Mouse (Mus musculus) stomach, embryonic 14.5 days (tissue): Measurements from ENCODE around the gene 9530068E07Rik. TPM values are rescaled to one million over a fixed set of nuclear protein-coding genes. Genes with fewer than 3 reads are reported as not detected.

Experiments
- ATAC-seq: fragments of 200-750 bp; cut with Nextera tagmentation; 2 replicates; pipeline ENCODE4 v1.8.0; 2017; ENCODE audit warnings: low read depth, moderate TSS enrichment; ENCODE audit not compliant: insufficient number of reproducible peaks, insufficient read depth, low FRiP score
- H3K27ac ChIP-seq: fragments of 300-500 bp; sonication (generic); 2 replicates; pipeline ENCODE4 v1.5.1; 2014; ENCODE audit warnings: mild to moderate bottlenecking, low read length, moderate library complexity, mixed read lengths
- H3K27me3 ChIP-seq: fragments of 300-500 bp; sonication (generic); 2 replicates; pipeline ENCODE4 v1.6.1; 2014; ENCODE audit warnings: low read length, control low read depth, mixed read lengths; ENCODE audit not compliant: control insufficient read depth, insufficient read depth
- H3K36me3 ChIP-seq: fragments of 300-500 bp; sonication (generic); 2 replicates; pipeline ENCODE4 v1.6.1; 2014; ENCODE audit warnings: mild to moderate bottlenecking, control low read depth, low read length, moderate library complexity, mixed read lengths; ENCODE audit not compliant: control insufficient read depth, insufficient read depth
- H3K4me1 ChIP-seq: fragments of 300-500 bp; sonication (generic); 2 replicates; pipeline ENCODE4 v1.6.1; 2014; ENCODE audit warnings: low read length, control low read depth, mixed read lengths; ENCODE audit not compliant: control insufficient read depth, insufficient read depth
- H3K4me2 ChIP-seq: fragments of 300-500 bp; sonication (generic); replicated peaks from 2 replicates; pipeline ENCODE4 v1.6.1; 2014; ENCODE audit warnings: low read depth, low read length, control low read depth
- H3K4me3 ChIP-seq: fragments of 300-500 bp; sonication (generic); 2 replicates; pipeline ENCODE4 v1.5.1; 2014; ENCODE audit warnings: low read depth, low read length, control low read depth
- H3K9ac ChIP-seq: fragments of 300-500 bp; sonication (generic); replicated peaks from 2 replicates; pipeline ENCODE4 v1.6.1; 2014; ENCODE audit warnings: low read depth, mild to moderate bottlenecking, control low read depth, low read length, moderate library complexity, mixed read lengths
- H3K9me3 ChIP-seq: fragments of 300-500 bp; sonication (generic); 2 replicates; pipeline ENCODE4 v1.6.1; 2016; ENCODE audit warnings: low read depth, low read length, control low read depth; ENCODE audit not compliant: control insufficient read depth
- WGBS: fragments of 180-500 bp; shearing (Covaris S2); extraction: QIAGEN DNeasy Blood & Tissue Kit; methylation state at CpG from one replicate; pipeline ENCODE4 v1.1.7; 2014; 5-methylcytosine and 5-hydroxymethylcytosine counted together
- polyA plus RNA-seq: library from polyadenylated mRNA; unstranded; fragments of >200 nt; fragmentation: Nextera tagmentation; extraction: Ambion mirVana; gene quantifications from 2 replicates; pipeline ENCODE4 v1.2.1, GENCODE M21; 2014

The 9530068E07Rik gene
- polyA plus RNA-seq, 1 experiment from 2014 or later = 212 TPM

GRCm38 (mm10) chr11:52397385-52397987, 1.3 kb downstream of the 9530068E07Rik start:
- 81% methylated on average over 4 of the region's 4 CpGs for WGBS
- Histone ChIP-seq H3K4me3 (peak overlapping the region; percentile 95), H3K4me1 (no peaks in the 10 kb centered on the region), H3K27me3 (no peaks in the 10 kb centered on the region), H3K9me3 (no peaks in the 10 kb centered on the region), H3K9ac (peak overlapping the region; percentile 97), H3K36me3 (peaks cover 3% of the 10 kb centered on the region; the same call in 1 of the 2 replicates), H3K4me2 (peak overlapping the region; percentile 59), H3K27ac (no peak overlapping the region; the same call in 1 of the 2 replicates)
- ATAC-seq = no peak

DNA sequence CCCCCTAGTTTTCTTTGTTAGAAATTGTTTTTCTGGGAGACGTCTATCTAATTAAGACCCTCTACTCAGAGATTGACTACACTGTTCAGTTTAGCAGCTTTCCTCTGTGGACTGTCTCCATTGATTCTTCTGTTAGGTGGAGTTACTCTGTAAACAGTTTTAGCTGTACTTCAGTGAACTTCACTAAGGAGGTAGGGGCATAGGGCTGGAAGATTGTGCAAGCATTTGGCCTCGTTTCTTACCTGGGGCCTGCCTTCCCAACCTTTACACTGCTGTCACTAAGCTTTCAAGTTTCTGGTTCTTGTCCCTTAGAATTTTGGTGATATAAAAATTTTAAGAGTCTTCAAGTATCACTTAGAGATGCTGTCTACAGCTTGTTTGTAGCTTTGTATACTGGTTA, 5.2 kb downstream of the 9530068E07Rik start:
- Histone ChIP-seq H3K4me3 (no peak overlapping the region), H3K36me3 (peaks cover 29% of the 10 kb centered on the region), H3K4me2 (no peak overlapping the region), H3K9me3 (no peaks in the 10 kb centered on the region), H3K4me1 (no peaks in the 10 kb centered on the region), H3K9ac (no peak overlapping the region), H3K27ac (no peak overlapping the region), H3K27me3 (no peaks in the 10 kb centered on the region)
- no peak for ATAC-seq
- 63% methylated on average over 2 of the region's 2 CpGs for WGBS

GRCm38 (mm10) chr11:52402566-52402965, 6.3 kb downstream of the 9530068E07Rik start:
- Histone ChIP-seq H3K9ac (no peak overlapping the region), H3K9me3 (no peaks in the 10 kb centered on the region), H3K27ac (no peak overlapping the region), H3K4me1 (no peaks in the 10 kb centered on the region), H3K36me3 (peaks cover 38% of the 10 kb centered on the region), H3K4me3 (no peak overlapping the region), H3K27me3 (no peaks in the 10 kb centered on the region), H3K4me2 (no peak overlapping the region)
- no peak for ATAC-seq
- WGBS = 69% methylated on average over 1 of the region's 1 CpGs

DNA sequence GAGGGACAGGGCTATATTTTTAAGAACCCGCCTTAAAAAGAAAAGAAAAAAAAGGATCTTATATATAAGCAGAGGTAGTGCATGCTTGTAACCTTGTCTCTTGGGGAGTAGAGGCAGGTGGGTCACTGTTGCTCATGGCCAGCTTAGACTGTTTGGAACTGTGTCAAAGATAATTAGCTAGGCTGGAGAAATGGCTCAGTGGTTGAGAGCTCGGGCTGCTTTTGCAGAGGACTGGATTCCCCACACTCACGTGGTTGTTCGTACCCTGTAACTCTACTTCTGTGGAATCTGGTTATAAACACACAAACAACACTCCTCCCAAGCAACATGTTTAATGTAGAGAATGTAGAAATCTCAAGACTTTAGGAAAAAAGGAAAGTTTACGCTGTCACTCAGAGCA, 8.0 kb downstream of the 9530068E07Rik start:
- WGBS = 94% methylated on average over 5 of the region's 5 CpGs
- Histone ChIP-seq H3K9ac (no peak overlapping the region), H3K9me3 (no peaks in the 10 kb centered on the region), H3K4me3 (no peak overlapping the region), H3K4me2 (no peak overlapping the region), H3K27ac (no peak overlapping the region), H3K36me3 (peaks cover 47% of the 10 kb centered on the region), H3K4me1 (no peaks in the 10 kb centered on the region), H3K27me3 (no peaks in the 10 kb centered on the region)
- ATAC-seq = no peak

DNA sequence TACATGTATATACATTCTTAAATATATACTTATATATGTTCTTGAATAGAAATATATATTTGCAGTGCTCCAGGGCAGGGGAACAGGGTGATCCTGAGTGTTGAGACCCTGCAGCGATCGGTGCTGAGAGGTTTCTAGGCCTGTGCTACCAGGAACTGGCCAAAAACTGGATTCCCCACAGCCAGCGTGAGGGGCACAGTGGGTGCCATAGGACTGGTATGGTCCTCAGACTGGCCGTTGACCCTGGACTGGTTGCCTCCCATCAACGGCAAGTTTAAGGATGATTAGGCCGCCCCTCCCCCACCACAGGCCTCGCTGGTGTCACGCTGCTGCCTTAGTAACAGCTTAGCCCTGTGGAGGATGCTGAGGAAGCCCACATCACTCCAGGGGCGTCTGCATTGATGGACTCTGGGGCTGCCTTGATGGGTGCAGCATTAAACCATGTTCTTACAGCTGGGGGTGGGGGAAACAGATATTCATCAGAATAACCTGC, 9.0 kb downstream of the 9530068E07Rik start:
- H3K4me1 ChIP-seq = no peaks in the 10 kb centered on the region
- H3K4me2 ChIP-seq = no peak overlapping the region
- H3K9me3 ChIP-seq = no peaks in the 10 kb centered on the region
- WGBS = 82% methylated on average over 9 of the region's 9 CpGs
- no peak overlapping the region for H3K4me3 ChIP-seq
- H3K9ac ChIP-seq = no peak overlapping the region
- peaks cover 49% of the 10 kb centered on the region for H3K36me3 ChIP-seq
- H3K27ac ChIP-seq = no peak overlapping the region
- H3K27me3 ChIP-seq = no peaks in the 10 kb centered on the region
- ATAC-seq = no peak

GRCm38 (mm10) chr11:52409316-52409715, 13.1 kb downstream of the 9530068E07Rik start:
- 60% methylated on average over 5 of the region's 5 CpGs for WGBS
- ATAC-seq = no peak
- no peaks in the 10 kb centered on the region for H3K27me3 ChIP-seq

GRCm38 (mm10) chr11:52418358-52418757, 22.1 kb downstream of the 9530068E07Rik start:
- Histone ChIP-seq H3K27me3 (no peaks in the 10 kb centered on the region), H3K4me2 (no peak overlapping the region), H3K4me1 (no peaks in the 10 kb centered on the region), H3K27ac (no peak overlapping the region), H3K9me3 (no peaks in the 10 kb centered on the region), H3K36me3 (no peaks in the 10 kb centered on the region), H3K9ac (no peak overlapping the region), H3K4me3 (no peak overlapping the region)
- ATAC-seq = no peak
- 69% methylated on average over 5 of the region's 5 CpGs for WGBS

More at GRCm38 (mm10) chr11:52409316-52409715, 13.1 kb downstream of the 9530068E07Rik start:
- H3K9me3 ChIP-seq = no peaks in the 10 kb centered on the region
- no peaks in the 10 kb centered on the region for H3K4me1 ChIP-seq
- no peak overlapping the region; the same call in 1 of the 2 replicates for H3K27ac ChIP-seq
- no peak overlapping the region for H3K4me2 ChIP-seq
- peaks cover 36% of the 10 kb centered on the region for H3K36me3 ChIP-seq
- H3K9ac ChIP-seq = no peak overlapping the region
- H3K4me3 ChIP-seq = no peak overlapping the region

GRCm38 (mm10) chr11:52419246-52419645, 23.0 kb downstream of the 9530068E07Rik start:
- H3K4me3 ChIP-seq = no peak overlapping the region
- H3K36me3 ChIP-seq = no peaks in the 10 kb centered on the region
- H3K9me3 ChIP-seq = no peaks in the 10 kb centered on the region
- H3K4me1 ChIP-seq = no peaks in the 10 kb centered on the region
- no peak overlapping the region for H3K4me2 ChIP-seq
- no peak overlapping the region for H3K27ac ChIP-seq
- H3K27me3 ChIP-seq = no peaks in the 10 kb centered on the region
- 47% methylated on average over 5 of the region's 5 CpGs for WGBS
- no peak for ATAC-seq
- no peak overlapping the region for H3K9ac ChIP-seq

GRCm38 (mm10) chr11:52419861-52420260, 23.6 kb downstream of the 9530068E07Rik start:
- no peak for ATAC-seq
- Histone ChIP-seq H3K27ac (no peak overlapping the region), H3K4me2 (no peak overlapping the region)

More at GRCm38 (mm10) chr11:52419861-52420260, 23.6 kb downstream of the 9530068E07Rik start:
- H3K4me1 ChIP-seq = no peaks in the 10 kb centered on the region
- H3K4me3 ChIP-seq = no peak overlapping the region
- 79% methylated on average over 7 of the region's 7 CpGs for WGBS
- no peak overlapping the region for H3K9ac ChIP-seq
- no peaks in the 10 kb centered on the region for H3K27me3 ChIP-seq
- no peaks in the 10 kb centered on the region for H3K9me3 ChIP-seq
- H3K36me3 ChIP-seq = no peaks in the 10 kb centered on the region
